Mouse (Mus musculus) left cerebral cortex, adult 18-20 months (tissue): ENCODE results near the gene Pex11a. TPM values are rescaled to one million over a fixed set of nuclear protein-coding genes. Genes with fewer than 3 reads are reported as not detected.
"Not testable (repeated sequence)": the region's sequence is repeated elsewhere in the genome, so short reads cannot be mapped to it uniquely, and the experiment has no call there.

ENCODE experiments used
- DNase-seq, 2 experiments: peaks; one replicate each; pipeline ENCODE4 v3.0.0; 2021 to 2022; ENCODE audit warnings: low spot score in 2 of 2, mixed read lengths in 1 of 2
- long read RNA-seq, 2 experiments: library from polyadenylated mRNA; stranded (forward); transcript quantifications; one replicate each; pipeline ENCODE4 v2.0.0; 2021
- total RNA-seq, 2 experiments: library from RNA; stranded (reverse); gene quantifications; 2 replicates each; pipeline ENCODE4 v1.2.3; 2021

Gene Pex11a
- 10 to 100 TPM; 10.9 to 11.9 TPM for total RNA-seq
- long read RNA-seq, experiment 1, partial matches to known transcripts, result 0 of 9 reads
- long read RNA-seq, experiment 1, other reads (novel, unspliced or antisense), result 0 of 9 reads
- long read RNA-seq, experiment 2, transcript Pex11a-203 (2 exons, 1,044 nt), result major isoform, 8 of 13 reads
- long read RNA-seq, experiment 2, partial matches to known transcripts, result 0 of 13 reads
- long read RNA-seq, experiment 2, other reads (novel, unspliced or antisense), result 2 of 13 reads

DNA sequence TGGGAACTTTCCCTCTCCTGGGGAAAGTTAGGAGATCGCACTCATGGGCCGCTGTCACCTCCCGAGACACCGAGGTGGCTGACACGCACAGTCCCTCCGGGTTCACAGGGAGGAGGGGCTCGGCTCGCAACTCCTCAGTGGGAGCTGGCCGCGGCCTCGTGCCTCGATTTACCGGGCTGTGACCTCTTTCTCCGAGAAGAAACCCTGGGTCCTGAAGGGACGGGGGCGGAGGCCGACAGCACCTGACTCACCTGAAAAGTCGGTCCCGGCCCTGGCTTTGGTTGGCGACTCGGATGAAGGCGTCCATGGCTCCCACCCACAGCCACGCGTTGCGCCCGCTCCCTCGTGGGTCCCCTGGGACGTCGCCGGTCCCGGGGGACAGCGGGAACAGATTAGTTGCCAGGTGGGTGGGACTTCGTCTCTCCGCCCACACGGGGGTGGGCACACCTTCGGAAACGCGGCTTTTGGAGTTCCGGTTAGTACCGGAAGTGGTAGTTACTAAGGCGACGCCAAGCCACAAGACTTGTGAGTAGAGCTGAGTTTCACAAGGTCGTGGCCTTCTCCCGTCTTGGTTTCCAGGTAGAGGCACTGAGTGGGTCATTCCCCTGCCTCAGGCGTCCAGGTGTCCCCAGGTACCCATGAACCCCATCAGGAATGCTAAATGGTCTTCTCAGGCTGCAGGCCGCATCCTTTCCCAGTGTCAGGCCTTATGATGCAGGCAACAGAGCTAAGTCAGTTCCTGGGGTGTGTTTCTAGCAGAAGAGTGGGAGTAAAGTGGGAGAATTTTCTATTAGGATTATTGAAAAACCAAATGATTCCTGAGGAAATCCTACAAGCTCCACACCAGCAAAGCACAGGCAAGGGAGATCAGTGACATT is at the start of gene Pex11a, which contains the start of gene Wdr93:
TSS of gene Pex11a (minus strand) at position 473 of the 878 bp plus-strand sequence.
TSS of gene Wdr93 (plus strand) at position 505 of the 878 bp plus-strand sequence.
- peak; percentile 64 to 66 for DNase-seq

DNA sequence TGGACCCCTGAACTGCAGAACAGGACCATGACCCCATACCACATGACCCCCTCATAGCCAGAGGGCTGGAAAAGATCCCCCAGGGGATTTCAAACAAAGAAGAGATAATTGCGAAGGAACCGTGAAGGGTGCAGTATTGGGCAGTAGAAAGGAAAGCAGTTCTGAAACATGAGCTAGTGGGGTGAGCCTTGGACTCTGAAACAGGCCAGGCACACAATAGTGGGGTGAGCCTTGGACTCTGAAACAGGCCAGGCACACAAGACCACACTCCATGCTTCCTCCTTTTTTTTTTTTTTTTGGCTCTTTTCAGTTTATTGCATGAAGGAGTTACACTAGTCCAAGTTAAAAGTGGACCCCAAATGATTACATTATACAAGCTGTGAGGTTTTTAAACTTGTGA is 46.9 kb upstream of the Pex11a start:
- DNase-seq, result not testable (repeated sequence)

DNA sequence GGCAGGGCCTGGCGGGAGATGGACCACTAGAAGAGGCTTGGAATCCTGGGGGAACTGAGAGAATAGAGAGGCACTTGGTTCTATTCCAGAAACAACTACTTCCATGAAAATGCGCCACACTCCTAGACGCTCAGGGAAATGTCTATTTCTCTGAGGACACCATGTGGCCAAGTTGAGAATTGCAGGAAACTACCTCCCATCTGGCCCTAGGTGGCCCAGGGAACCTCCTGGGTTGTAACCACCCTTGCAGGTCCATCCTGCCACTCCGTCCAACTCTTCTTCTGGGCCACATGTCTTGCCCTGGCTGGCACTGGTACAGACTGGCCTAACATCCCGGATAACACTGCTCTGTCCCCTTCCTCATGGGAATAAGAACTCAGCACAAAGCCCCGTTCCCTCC is 43.4 kb upstream of the Pex11a start:
- DNase-seq, result peak; percentile 68 to 84

DNA sequence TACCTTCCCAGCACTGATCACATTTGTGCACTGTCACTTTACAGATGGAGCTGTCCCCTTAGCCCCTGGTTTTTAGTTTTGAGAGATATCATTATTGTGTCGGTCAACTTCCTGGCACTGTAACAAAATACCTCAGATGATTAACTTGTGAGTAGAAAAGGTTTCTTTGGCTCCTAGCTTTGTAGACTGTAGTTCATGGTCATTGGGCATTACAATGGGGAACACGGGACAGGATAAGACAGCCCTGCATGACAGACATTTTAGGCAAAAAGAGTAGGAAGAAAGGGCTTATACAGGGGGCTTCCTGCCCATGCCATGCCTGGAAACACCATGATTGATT is 39.6 kb upstream of the Pex11a start:
- DNase-seq, result no peak

DNA sequence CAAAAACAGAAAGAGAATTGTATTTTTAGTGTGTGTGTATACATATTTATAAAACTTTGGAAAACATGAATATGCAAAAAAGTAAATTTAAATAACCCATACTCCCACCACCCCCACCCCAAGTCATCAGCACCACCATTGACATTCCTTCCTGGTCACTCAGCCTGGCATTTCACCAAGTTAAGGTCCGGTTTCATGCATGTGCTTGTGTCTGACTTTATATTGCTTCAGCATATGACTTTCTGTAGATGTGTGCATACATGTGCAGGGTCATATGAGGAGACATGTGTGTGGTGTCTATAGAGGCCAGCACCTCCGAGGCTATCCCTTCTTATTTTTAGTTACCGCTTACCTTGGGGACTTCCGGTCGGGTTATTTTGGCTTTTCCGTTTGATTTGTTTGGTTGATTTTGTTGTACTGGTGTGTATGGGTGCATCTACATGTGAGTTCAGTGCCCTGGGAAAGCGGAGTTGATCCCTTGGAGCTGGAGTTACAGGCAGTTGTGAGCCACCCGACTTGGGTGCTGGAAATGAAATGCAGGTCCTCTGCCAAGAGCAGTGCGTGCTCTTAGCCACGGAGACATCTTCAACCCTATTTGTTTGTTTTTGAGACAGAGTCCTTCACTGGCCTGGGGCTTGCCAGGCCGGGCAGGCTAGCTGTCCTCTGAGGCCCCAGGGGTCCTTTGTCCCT is 39.0 kb upstream of the Pex11a start:
- no peak for DNase-seq

DNA sequence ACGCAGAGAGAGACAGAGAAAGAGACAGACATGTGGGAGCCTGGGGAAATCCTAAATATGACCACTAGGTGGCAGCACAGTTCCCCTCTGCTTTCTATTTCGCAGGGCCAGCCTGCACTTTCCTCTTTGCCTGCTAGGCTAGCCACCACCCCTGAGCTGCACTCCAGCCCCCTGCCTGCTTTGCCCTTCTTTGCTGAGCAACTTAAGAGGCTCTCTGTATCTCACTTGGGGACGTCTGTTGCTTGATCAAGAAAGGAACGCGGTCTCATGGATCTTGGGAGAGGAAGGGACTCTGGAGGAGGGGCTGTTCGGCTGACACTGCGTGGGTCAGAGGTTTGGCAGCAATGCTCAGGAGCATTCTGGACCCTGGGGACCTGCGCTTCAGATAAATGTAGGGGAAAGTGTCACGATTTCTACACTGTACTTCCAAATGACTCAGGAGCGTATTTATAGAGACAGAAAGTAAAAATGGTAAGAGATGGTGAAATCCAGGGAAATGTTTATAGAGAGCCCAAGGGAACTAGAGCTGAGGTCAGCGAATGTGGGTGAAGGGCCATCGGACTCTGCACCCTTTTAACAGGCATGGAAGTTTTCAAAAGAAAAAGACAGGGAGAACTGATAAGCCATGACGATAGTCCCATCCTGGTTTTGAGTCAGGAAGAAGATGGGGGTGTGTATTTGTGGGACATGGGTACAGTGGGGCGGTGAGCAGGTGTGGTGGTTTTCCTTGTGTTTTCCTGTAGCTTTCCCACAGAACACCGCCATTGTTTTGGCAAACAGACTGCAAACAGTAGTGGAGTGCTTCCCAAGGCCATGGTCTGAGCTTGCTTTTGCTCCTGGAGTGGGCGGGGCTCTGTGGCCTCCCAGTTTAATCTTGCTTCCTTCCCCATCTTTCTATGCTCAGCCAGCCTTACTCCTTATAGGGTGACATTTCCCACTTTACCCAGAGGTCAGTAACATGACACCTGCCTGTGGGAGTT is 38.0 kb upstream of the Pex11a start:
- DNase-seq, result peak; percentile 70 to 83

DNA sequence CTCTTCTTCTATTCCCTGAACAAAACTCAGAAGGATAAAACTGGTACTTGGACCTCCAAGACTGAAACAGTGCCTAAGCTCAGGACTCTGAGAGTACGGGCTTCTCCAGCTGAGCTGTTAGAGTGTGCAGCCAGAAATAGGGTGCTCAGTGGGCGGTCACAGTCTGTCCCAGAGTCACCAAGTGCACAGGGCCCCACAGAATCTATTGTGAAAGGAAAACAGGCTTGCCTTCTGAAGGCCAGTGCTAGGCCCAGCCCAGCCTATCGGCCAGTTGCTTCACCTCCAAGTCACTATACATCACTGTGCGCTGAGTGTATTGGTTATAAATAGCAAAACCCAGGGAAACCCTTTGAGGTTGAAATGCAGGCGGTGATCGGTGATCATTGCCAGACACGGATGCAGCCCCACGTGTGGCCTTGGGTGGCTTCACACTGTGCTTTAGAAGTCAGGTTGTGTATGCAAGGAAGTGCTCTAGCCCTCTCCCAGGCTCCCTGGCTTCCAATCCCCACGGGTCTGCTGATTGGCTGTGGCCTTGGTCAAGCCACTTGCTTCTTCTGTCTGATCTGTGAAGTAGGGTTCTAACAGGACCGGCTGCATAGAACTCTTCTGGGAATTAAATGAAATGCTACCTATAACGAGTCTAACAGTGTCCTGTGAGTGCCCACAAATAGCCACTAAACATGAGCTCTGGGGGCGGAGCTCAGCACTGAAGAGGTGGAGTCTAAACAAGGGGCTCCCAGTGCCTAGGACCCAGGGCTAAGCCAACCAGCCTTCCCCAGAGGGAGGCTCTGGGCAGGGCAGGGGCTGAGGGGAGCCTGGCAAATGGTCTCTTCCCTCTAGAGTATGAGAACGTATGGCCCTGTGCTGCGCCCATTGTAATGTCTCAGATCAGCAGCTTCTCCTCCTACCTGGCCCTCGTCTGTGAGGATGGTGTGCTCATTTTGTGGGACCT is 28.9 kb upstream of the Pex11a start:
- peak; percentile 33 to 67 for DNase-seq

DNA sequence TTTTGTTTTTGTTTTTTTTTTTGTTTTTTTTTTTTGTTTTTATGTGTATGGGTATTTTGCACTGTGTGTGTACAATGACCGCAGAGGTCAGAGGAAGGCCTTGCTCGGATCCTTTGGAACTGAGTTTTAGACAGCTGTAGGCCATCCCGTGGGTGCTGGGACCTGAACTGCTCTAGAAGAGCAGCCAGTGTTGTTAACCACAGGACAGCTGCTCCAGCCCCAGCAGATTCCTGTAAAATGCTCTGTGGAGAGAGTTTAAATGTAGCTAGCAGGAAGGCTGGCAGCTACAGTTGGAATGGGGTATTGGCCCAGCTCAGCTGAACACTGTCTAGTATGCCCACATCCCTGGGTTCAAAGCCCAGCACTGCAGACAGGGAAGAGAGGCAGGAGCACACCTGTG is 26.7 kb upstream of the Pex11a start:
- no peak for DNase-seq

DNA sequence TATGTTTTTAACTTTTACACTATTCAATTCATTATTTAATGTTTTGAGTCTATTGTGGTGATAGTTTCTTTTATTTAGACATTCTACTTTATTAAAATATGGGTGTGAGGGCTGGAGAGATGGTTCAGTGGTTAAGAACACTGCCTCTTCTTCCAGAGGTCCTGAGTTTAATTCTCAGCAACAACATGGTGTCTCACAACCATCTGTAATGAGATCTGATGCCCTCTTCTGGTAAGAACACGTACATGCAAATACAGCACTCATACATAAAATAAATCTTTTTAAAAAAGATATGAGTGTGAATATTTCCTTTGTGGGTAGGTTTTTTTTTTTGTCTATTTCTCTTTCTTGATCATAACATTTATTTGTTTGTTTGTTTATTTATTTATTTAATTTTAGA is 23.1 kb upstream of the Pex11a start:
- DNase-seq, result no peak

DNA sequence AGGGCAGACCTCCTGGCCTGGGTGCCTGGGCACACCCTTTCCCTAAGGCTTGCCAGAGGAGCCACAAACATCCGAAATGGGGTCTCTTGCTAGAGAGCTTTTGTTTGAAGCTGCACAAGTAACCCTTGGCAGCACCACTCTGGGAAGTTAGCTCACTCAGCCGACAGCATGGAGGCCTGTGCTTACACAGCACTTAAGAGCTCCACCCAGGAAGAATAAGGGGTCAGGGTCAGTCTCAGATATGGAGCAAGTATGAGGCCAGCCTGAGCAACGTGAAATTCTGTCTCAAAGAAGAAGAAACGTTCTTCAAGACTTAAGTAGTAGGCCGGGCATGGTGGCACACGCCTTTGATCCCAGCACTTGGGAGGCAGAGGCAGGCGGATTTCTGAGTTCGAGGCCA is 19.2 kb upstream of the Pex11a start:
- DNase-seq, result no peak

DNA sequence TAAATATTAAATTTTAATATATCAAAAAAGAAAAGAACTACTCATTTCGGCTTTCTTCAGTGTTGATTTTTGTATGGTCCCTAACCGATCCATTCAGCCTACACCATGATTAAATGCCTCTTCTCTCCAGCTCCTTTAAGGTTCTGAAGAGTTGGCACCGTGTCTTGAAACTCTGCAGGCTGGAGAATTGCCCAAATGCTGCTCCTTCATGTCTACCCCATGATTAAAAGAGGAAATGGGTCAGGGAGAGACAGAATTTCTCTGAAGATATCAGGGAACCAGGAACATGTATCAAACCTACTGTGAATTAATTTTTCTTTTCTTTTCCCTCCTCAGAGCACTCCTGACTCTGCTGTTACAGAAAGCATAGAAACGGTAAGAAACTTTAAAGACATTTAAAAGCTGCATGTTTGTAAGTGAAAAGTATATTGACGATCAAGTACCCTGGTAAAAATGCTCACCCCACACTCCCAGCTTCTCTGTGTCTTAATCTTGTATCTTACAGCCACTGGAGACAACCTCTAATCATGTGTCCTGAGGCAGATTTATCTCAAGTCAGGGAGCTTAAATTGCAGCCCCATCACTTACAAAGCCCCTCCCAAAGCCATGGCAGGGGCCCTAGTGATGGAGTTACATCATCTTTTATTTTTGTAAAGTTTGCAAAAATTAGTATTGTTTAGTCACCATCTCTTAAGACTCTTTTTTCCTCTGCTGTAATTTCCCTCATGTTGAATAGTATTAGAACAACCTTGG is 18.4 kb upstream of the Pex11a start:
- DNase-seq, result no peak

DNA sequence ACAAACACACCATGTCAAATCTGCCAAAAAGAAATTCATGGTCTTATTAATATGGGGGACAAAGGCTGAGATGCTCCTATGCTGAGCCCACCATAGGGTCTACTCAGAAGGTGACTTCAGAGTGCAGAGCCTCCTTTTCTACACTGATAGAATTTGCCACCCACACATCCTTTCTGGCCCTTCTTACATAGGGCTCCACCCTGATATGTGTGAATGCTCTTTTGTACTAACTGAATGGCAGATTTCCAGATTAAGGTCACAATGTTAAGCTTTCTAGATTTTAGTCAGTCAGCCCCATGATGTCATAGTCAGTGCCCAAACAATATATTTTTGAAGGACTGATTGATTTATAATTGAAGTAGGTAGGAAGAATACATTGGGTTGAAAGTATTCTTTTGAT is 16.8 kb upstream of the Pex11a start:
- no peak for DNase-seq

DNA sequence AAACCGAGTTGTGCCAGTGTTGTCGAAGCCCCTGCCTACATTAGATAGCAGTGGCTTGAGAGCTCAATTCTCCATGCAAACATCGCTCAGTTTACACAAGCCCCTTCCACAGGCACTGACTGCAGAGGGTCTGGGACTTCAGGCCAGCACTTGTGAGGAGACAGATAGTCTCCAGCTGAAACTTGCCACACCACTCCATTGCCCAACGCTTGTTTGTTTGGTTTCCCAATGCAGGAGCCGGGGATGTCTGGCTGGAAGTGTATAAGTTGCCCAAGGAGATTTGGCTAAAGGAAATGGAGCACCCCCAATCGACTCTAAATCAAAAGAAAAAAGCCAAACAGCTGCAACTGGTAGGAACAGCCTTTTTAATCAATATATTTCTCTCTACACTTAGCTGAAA is 15.2 kb upstream of the Pex11a start:
- DNase-seq, result no peak

DNA sequence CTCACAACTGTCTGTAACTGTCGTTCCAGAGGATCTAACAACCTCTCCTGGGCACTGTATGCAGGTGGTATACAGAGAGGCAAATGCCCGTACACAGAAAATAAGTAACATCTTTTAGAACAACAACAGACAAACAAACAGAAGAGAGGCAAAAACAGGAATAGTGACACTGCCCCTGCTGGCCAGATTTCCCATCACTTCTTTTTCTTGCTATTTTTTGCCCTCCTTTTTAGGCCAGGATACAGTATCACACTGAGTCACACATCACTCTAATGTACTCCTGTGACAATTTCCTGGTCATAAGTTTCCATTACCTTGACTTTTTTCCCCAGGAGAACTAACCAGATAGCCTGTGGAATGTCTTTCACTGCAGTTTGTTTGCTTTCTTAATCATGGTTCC is 13.4 kb upstream of the Pex11a start:
- no peak for DNase-seq

DNA sequence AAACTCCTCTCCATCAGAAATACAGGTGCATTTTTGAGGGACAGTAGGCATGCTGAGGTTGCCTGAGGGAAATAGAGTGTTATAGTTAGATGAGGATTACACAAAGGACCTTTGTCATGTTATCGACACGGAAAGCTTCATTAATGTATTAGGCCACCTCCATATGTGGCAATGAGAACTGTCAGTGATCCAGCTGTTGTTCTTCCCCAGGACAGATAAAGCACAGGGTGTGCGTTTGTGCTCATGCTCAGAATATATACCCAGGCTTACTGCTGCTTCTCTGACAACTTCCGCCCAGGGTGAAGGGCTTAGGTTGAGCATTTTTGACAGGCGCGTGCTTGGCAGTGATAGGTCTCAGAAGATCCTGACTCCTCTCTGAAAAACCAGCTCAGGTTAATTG is 6.6 kb upstream of the Pex11a start:
- no peak for DNase-seq

DNA sequence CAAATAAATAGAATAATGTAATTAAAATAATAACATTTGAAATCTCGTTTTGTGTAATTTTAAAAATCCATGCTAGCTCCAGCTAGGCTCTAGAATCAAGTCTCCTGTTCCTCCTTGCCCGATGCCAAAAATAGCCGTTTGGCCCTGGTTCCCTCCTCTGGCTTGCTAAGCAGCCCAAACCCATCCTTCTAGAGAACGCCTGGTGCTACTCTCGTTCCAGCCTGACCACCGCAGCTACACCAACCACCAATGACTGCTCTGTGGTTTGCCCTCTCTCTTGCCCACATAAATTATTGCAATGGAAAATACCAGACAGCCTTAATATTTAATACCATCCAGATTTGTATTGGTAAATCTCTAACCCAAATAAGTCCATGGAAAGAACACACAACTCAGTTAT is 4.7 kb upstream of the Pex11a start:
- no peak for DNase-seq

DNA sequence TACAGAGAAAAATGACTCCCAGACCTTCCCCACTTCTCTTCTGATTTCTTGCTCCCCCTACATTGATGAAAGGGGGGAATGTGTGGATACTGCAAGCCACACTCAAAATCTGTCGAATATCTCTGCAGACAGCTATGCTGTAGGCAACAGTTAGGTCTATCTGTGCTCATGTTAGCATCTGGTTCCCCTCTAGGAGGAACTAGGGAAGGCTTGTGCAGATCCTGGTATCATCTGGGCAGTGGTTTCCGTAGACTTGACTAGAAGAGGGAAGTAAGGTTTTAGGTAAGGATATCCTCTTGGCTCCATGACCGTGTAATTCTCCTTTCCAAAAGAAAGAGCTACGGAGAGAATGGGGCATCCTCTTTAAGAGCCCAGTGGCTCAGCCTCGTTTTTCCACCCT is 1.7 kb upstream of the Pex11a start:
- DNase-seq, result no peak

DNA sequence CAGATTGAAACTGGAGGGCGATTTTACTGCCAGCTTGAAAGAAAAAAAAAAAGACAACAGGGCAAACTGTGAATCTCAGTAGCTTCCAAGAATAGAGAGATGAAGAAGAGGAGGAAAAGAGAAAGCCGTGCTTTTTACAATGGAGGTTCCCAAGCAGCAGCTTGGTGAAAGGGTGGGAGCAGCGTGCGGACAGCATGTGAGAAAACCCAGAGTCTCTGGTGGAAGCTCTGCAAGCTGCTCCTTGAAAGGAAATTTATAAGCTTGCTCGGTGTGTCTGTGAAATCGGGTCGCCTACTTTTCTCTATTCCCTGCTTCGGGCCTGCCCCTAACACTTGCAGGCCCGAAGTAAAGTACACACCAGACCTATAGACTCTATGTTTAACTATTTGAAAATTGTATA is 1.1 kb upstream of the Pex11a start:
- DNase-seq, result peak in 1 of 2 experiments; percentile 33

DNA sequence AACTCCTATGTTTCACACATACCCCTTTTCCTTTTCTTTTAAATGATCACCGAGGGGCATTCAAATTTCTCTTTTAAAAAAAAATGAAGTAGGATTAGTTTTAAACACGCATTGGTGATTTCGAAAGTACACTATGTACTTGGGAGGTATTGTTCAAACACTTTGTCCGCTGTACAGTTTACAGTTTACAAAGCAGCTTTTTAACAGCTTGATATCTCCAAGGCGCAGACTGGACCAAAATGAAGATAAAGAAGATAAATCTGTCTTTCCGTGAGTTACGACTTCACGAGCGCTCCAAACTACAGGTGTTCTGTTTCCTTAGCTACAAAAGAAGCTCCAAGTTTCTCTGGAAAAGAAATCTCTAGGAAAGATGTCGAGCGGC is 663 bp downstream of the Pex11a start:
- DNase-seq, result no peak
